Mouse (Mus musculus) MEL-GATA-1-ER (cell line): ENCODE results near the gene Ccn2.

ENCODE experiments used
- DNase-seq: peaks from one replicate; pipeline ENCODE4 v3.0.0-alpha.2; 2012; ENCODE audit warnings: low read depth; ENCODE audit errors: extremely low read depth

Ccn2 gene

DNA sequence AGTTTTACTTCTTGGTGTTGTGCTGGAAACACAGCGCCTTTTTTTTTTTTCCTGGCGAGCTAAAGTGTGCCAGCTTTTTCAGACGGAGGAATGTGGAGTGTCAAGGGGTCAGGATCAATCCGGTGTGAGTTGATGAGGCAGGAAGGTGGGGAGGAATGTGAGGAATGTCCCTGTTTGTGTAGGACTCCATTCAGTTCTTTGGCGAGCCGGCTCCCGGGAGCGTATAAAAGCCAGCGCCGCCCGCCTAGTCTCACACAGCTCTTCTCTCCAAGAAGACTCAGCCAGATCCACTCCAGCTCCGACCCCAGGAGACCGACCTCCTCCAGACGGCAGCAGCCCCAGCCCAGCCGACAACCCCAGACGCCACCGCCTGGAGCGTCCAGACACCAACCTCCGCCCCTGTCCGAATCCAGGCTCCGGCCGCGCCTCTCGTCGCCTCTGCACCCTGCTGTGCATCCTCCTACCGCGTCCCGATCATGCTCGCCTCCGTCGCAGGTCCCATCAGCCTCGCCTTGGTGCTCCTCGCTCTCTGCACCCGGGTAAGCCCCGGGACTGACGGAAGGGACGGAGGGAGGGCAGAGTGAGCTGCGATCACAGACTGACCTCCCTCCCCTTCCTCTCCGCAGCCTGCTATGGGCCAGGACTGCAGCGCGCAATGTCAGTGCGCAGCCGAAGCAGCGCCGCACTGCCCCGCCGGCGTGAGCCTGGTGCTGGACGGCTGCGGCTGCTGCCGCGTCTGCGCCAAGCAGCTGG lies at the start of gene Ccn2:
Ccn2 (plus strand) TSS at position 193 of the 753 bp plus-strand sequence.
- DNase-seq = no peak

DNA sequence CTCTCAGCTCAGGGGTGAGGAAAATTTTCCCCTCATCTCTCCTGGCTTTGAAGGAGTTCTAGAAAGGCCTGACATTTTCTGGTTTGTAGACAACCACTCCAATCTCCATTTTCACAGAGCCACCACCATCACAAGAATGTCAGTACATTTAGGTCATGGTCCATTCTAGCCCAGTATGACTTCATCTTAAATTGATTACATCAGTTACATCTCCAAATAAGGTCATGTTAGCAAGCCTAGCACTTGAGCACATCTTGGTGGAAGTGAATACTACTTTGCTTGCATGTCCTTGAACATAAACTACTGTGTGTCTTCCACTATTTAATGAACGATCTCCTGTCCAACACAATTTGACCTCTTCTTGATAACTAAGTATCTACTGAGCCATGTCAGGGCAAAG lies 42.4 kb upstream of the Ccn2 start:
- no peak for DNase-seq

DNA sequence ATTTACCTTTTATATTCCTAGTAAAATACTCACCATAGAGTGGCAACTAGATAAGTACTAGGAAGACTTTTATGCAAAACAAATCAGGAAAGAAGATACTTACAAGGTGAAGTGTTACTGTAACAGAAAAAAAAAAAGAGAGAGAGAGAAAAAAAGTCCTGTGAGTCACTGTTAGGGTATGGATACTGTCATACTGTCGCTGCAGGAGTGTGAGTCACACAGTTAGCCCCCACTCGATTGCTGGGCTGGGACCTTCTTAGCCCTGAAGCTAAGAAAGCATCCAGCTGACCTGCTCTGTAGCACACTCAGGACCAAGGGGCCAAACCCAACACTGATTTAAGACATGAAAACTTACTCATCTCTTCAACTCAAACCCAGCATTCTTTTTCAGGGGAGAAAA lies 41.2 kb upstream of the Ccn2 start:
- DNase-seq = no peak

DNA sequence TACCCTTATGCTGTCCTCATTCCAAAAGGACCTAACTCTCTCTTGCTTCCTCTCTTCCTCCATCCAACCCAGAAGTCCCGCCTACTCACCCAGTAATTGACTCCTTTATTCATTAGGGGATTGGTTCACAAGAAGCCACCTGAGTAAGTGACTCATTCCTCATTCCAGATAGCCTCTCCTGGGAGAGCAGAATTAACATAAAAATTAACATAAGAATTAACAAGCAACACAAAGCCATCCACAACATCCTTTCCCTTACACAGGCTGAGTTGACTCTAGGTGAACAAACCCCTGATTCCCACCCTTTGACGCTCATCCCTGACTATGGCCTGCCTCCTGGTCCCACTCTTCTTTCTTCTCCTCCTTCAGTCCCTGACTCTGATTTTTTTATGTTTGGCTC lies 36.9 kb upstream of the Ccn2 start:
- DNase-seq = no peak

DNA sequence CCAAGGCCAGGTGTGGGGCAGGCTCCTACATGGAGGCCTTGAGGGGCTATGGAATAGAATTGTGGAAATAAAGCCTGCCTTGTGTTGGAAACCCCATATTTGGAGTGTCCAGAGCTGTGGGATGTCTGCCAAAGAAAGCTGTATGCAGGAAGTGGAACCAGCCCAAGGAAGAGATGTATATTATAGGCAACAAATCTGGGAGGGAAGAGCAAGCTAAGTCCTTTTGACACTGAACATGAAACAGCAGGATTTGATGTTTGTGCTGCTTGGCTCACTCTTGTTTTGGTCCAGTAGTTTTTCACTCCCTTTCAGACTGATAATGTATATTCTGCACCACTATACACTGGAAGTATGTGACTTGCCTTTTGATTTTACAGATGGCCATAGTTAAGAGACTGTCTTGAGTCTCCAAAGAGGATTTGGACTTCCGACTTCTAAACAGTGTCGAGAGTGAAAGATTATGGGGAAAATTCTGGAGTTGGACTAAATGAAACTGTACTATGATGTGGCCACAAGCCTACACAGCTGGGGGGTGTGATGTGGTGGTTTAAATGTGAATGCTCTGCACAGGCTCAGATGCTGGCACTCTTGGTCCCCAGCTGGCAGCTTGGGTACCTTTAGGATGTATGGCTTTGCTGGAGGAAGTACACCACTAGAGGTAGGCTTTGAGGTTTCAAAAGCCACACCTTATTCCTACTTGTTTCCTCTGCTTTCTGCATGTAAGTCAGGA lies 25.4 kb upstream of the Ccn2 start:
- DNase-seq = no peak

DNA sequence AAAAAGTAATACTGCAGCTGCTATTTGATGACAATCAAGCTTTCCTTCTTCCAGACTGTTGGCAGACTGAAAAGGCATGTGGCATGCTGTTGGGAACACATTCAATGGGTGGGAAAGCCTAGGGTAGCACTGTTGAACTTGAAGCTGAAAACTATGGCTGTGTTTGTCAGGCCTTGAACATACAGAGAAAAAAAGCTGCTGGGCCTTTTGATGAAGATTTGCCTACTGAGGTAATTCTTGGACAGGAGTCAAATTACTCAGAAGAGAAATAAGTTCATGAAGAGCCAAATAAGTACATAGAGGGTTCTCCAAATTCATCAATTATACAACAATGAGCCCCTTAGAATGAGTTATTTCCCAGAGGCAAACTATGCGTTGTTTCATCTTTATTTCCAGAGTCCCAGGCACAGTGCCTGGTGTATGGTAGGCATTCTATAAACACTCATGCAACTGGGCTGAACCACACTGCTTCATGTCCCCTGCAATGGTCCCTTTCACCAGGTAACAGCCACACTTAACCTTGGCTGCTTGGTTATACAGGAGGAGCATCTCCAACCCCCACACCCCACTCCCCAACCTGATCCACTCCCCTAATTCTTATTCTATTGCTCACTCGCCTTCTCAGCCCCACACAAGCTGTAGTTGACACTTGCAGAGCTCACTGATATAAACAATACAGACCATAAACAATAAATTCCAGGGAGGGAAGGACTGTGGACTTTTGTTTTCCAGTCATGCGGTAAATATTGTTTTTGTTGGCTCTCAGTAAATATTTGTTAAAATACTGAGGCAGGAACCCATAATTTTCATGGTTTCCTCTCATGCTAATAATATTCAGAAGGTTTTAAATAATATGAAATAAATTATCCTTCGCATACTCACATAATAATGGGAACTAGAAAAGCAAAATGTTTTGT lies 22.9 kb upstream of the Ccn2 start:
- DNase-seq = no peak

DNA sequence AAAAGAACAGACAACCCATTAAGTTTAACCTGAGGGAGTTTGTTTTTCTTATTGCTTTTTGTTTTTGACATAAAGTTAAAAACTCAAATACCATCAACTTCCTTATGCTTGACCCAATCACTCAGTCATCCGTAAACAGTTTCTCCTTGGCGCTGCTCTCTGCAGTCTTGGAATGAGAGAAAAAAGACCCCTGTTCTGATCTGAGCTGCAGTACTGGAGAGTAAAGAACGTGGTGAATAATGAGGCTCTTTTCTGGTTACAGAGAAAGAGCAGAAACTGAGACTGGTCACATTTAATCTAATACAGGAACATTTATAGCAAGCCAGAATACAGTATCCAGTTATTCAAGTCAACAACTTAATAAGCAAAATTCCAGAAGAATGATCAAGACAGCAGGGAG lies 21.8 kb upstream of the Ccn2 start:
- no peak for DNase-seq

DNA sequence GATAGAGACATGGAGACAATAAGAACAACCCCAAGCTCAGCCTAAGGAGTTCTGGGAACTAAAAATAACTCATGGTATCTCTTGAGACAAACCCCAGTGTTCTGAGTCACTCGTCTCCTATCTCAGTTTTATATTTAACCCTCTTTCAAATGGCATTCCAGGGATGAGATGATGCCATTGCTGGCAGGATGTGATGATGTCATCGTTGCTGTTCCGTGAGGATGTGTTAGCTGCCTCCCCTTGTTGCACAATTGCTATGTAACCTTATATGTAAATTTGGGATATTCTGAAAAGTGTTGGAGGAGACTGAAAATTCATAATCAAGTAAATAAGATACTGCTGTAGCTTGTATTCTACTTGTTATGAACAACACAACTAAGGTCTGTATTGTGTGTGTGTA lies 14.2 kb upstream of the Ccn2 start:
- no peak for DNase-seq

DNA sequence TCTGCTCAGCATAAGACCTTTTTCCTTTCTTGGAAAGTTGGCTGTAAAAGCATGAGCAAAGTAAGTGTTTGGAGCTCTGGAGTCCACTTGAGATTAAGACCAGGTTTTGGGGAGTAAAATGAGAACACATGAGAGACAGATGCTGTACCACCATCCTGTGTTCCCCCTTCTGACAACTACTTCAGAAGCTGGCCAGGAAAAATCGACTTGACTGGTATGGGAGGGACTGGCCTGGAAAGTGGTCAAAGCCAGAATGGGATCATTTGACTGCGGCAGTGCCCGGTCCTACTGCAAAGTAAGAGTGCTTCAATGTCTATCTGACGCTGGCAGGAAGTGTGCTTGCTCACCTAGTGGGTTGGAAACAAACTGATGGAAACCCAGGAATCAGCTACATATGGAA lies 6.4 kb upstream of the Ccn2 start:
- DNase-seq = no peak

DNA sequence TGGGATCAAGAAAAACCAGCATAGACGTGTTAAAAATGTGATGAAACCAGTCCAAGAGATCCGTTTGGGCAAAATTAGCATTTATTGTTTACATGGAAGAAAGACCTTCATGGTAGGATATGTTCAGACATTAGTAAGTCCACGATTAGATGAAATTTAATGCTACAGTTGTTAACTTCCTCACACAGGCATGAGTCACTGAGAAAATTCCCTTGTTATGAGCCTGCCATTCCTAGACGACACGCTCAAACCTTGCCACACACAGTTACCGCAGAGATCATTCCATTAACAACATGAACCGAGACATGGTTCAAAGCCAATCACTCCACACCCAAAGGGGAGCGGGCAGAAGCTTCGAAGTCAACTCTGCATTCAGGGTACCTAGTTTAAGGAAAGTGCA lies 6.0 kb upstream of the Ccn2 start:
- no peak for DNase-seq

DNA sequence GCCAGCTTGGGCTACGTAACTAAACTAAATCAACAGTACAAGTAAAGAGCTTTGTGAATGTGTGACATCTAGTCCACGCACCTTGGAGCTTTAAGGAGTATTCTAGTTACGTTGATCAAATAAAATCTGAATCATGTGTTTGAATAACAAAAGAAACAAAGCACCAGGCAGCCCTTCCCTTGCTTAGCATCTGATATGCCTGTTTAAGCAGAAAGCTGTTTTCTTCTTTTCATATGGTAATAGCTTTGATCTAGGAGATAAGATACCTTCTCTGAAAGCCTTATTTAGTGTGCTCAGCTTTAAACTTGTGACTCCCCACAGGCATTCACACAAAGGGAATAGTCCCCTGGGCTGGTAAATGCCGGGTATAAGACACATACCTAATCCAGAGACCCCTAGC lies 4.7 kb upstream of the Ccn2 start:
- DNase-seq = no peak

DNA sequence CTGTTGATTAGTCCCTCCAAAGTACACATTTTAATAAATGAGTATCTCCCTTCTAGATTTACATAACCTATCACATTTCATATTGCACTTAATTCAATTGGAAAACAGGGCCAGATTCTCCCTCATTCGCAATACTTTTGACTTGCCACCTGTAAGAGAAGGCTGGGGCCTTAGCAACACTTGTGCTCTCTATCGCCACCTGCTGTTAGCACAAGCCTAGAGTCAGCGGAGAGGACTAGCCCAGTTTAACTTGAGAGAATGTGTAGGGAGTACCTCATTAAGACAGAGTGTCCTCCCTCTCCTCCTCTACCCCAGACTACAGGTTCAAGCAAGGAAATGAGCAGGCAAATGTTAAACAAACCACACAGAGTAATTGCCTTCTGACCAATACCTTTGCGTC lies 4.1 kb upstream of the Ccn2 start:
- peak; percentile 36 for DNase-seq

DNA sequence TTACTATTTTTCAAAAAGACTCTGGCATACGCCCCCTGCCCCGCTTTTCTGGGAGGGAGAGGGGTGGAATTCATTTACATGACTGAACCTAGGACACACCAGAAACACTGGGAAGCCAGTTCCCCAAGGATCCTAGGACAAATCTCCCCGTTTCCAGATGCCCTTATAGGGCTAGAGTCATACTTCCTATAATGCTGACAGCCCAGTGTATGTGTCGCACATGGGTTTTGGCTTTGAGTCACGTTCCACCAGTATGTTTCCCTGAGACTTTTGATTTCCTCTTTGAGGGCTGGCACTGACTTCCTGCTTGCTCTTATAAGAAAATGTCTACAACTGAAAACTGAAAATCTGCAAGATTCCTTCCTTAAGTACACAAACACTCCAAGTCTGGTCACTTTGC lies 3.5 kb upstream of the Ccn2 start:
- no peak for DNase-seq

DNA sequence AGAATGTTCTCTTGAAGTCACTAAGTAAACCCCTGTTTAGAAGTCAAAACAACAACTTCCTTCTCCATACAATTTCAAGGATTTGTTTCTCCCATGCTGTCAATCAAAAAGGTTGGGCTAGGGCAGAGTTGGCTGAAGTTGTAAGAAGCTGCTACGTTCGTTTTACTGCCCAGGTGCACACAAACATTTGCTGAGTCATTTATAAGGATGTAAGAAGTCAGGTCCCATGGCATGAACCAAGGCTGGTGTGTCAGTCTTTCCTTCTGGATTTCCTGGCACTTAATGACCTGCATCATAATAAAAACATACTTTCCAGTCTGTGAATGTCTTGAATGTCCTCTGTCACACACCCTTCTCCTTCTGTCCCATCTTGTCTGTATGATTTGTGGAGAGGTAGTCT lies 2.9 kb upstream of the Ccn2 start:
- no peak for DNase-seq

DNA sequence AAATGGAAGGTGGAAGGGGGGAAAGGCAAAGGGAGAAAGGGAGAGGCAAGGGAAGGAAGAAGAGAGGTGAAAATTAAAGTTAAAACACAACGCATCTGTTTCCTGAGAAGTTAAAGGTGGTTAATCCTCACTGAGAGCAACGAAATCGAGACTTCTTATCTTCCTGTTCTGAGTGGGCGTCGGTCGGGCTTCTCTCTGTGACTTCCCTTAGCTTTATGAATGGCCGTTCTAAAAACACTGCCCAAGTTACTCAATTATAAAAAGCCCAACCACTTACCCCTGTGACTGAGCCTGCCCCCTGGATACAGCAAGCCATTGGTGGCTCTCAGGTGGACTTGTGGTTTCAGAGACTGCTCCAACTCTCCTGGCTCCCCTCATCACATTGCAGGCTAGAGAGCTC lies 2.3 kb upstream of the Ccn2 start:
- DNase-seq = no peak

DNA sequence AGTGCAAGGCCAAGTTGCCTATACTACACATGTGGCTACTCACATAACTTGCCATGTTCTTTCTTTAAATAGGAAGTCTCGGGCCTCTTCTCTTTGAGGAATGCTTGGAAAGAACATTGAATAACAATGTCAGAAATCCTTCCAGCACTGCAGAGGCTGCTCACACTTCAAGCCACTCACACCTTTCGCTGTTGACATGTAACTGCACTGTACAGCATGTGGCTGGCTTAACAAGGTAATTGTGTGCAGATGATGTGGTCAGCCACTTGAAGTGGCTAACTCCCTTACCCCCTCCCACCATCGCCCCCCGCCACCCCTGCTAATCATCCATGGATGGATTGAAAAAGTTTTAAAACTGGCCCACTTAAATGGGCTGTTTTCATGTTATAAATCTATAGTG lies 1.7 kb upstream of the Ccn2 start:
- DNase-seq = no peak

DNA sequence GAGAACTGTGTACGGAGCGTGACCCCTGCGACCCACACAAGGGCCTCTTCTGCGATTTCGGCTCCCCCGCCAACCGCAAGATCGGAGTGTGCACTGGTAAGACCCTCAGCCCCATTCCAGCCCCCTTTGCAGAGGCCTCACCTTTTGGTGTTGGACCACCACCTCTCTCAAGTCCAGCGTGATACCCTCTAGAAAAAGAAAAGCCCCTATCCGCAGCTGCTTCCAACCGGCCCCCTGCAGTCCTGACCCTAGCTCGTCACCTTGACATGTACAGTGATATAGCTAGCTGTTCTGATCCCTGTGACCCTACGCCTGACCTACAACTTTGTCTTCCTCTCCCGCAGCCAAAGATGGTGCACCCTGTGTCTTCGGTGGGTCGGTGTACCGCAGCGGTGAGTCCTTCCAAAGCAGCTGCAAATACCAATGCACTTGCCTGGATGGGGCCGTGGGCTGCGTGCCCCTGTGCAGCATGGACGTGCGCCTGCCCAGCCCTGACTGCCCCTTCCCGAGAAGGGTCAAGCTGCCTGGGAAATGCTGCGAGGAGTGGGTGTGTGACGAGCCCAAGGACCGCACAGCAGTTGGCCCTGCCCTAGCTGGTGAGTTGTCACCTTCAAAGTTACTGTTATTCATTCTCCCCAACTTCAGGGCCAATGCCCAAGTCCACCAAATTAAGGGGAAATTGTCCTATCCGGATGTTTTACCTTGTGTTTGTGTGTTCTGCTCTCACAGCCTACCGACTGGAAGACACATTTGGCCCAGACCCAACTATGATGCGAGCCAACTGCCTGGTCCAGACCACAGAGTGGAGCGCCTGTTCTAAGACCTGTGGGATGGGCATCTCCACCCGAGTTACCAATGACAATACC lies 994 bp downstream of the Ccn2 start:
- DNase-seq = no peak

DNA sequence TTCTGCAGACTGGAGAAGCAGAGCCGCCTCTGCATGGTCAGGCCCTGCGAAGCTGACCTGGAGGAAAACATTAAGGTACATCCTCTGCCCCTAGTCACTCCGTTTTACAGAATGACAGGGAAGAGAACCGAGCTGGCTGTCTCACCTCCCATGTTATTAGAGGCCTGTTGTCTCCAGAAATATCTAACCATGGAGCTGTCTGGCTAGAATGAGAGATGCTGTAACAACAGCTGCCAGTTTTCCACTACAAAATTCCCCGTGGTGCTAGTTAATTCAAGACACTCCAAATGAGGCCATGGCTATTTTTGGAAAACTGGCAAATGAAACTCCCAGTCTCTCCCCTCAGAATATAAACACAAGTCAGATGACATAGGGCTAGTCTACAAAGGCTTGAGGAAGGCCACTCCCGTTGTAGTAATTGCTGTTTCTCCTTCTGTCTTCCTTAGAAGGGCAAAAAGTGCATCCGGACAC lies 1.7 kb downstream of the Ccn2 start:
- DNase-seq = no peak

DNA sequence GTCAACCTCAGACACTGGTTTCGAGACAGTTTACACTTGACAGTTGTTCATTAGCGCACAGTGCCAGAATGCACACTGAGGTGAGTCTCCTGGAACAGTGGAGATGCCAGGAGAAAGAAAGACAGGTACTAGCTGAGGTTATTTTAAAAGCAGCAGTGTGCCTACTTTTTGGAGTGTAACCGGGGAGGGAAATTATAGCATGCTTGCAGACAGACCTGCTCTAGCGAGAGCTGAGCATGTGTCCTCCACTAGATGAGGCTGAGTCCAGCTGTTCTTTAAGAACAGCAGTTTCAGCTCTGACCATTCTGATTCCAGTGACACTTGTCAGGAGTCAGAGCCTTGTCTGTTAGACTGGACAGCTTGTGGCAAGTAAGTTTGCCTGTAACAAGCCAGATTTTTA lies 2.5 kb downstream of the Ccn2 start:
- DNase-seq = no peak

DNA sequence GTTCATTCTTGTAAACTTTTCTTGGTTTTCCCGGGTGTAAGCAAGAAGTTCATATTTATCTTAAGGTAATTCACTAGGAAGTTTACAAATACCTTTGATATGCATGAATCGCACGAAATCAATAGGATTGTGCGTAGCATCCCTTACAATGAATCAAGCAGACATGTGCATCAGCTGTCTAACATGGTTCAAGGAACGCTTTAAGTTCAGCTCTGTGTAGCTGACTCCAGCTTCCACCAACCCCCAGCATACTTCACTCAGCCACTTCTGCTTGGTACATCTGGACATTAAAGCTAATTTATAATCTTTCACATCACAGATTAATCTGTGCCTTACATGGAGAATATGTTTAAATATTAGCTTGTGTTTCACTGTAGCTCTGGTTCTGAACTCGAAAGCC lies 3.5 kb downstream of the Ccn2 start:
- no peak for DNase-seq

DNA sequence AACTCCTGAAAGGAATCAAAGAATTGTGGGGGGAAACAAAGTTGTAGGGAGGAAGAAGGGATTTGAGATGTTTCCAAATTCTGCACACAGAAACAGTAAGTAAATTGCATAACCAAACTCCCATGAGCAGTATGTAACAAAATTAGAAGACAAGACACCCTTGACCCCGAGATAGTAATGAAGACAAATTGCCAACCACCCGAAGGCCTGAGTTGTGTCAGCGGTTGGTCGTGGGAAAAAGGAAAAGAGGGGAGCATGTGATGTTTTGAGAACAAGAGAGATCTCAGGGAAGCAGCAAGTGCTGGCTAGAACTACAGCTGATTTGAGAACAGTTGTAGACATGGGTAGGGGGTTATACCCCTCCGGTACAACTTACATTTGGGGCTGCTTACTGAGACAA lies 4.6 kb downstream of the Ccn2 start:
- no peak for DNase-seq
